Mouse (Mus musculus) kidney, postnatal 0 days (tissue): ENCODE measurements around the gene Lpar2. TPM values are rescaled to one million over a fixed set of nuclear protein-coding genes. Genes with fewer than 3 reads are reported as not detected.

Experiments used
- ATAC-seq: fragments of 200-750 bp; cut with Nextera tagmentation; replicated peaks from 2 replicates; pipeline ENCODE4 v1.8.0; 2017; ENCODE audit warnings: low read depth, moderate number of reproducible peaks, moderate TSS enrichment, moderate library complexity; ENCODE audit not compliant: low FRiP score
- DNase-seq: peaks from one replicate; pipeline ENCODE4 v3.0.0-alpha.2; 2016; ENCODE audit warnings: low spot score
- H3K27ac ChIP-seq: fragments of 300-500 bp; sonication (generic); 2 replicates; pipeline ENCODE4 v1.5.1; 2014; ENCODE audit warnings: mild to moderate bottlenecking
- H3K27me3 ChIP-seq: fragments of 300-500 bp; sonication (generic); 2 replicates; pipeline ENCODE4 v1.6.1; 2014; ENCODE audit warnings: low read length, mixed read lengths; ENCODE audit not compliant: insufficient read depth
- H3K36me3 ChIP-seq: fragments of 300-500 bp; sonication (generic); 2 replicates; pipeline ENCODE4 v1.6.1; 2014; ENCODE audit warnings: low read length, mixed read lengths; ENCODE audit not compliant: insufficient read depth
- H3K4me1 ChIP-seq: fragments of 300-500 bp; sonication (generic); replicated peaks from 2 replicates; pipeline ENCODE4 v1.6.1; 2014; ENCODE audit warnings: antibody characterized with exemption, low read length, mixed read lengths; ENCODE audit not compliant: insufficient read depth
- H3K4me2 ChIP-seq: fragments of 300-500 bp; sonication (generic); 2 replicates; pipeline ENCODE4 v1.6.1; 2014; ENCODE audit warnings: mild to moderate bottlenecking, low read length, moderate library complexity, mixed read lengths
- H3K4me3 ChIP-seq: fragments of 300-500 bp; sonication (generic); replicated peaks from 2 replicates; pipeline ENCODE4 v1.5.1; 2014; ENCODE audit warnings: low read depth, low read length
- H3K9ac ChIP-seq: fragments of 300-500 bp; sonication (generic); 2 replicates; pipeline ENCODE4 v1.6.1; 2014; ENCODE audit warnings: low read depth, low read length
- H3K9me3 ChIP-seq: fragments of 300-500 bp; sonication (generic); replicated peaks from 2 replicates; pipeline ENCODE4 v1.6.1; 2016; ENCODE audit warnings: low read length, inconsistent platforms, mixed read lengths
- CTCF ChIP-seq: IDR thresholded peaks from 2 replicates; pipeline ENCODE4 v1.5.1; 2016; ENCODE audit warnings: antibody characterized with exemption, low read depth, mild to moderate bottlenecking, moderate library complexity
- WGBS: fragments of 180-500 bp; shearing (Covaris S2); extraction: QIAGEN DNeasy Blood & Tissue Kit; methylation state at CpG from one replicate; pipeline ENCODE4 v1.1.7; 2014; 5-methylcytosine and 5-hydroxymethylcytosine counted together
- polyA plus RNA-seq: library from polyadenylated mRNA; unstranded; fragments of >200 nt; fragmentation: Nextera tagmentation; extraction: Ambion mirVana; gene quantifications from 2 replicates; pipeline ENCODE4 v1.2.1, GENCODE M21; 2015

Gene Lpar2
- polyA plus RNA-seq, 1 experiment from 2014 or later: 0.58 TPM

GRCm38 (mm10) chr8:69790364-69790763 lies 31.9 kb upstream of the Lpar2 start:
- H3K4me1 ChIP-seq: peaks cover 9% of the 10 kb centered on the region; the same call in 1 of the 2 replicates
- H3K27ac ChIP-seq: peak overlapping the region; percentile 88
- 0 out of 2 replicates have a peak, but pooled peaks cover 16% of the 10 kb centered on the region for H3K36me3 ChIP-seq
- H3K9ac ChIP-seq: peak overlapping the region; percentile 97
- no peaks in the 10 kb centered on the region for H3K9me3 ChIP-seq
- DNase-seq (no peak), ATAC-seq (no peak)
- peak overlapping the region; percentile 100 for H3K4me3 ChIP-seq
- H3K4me2 ChIP-seq: peak overlapping the region; percentile 70
- 26% methylated on average over 11 of the region's 11 CpGs for WGBS
- no peaks in the 10 kb centered on the region for H3K27me3 ChIP-seq
- no peak for TF ChIP-seq CTCF

GRCm38 (mm10) chr8:69790773-69791367 lies 31.4 kb upstream of the Lpar2 start, which contains the start of the genes Atp13a1 and Zfp866:
Atp13a1 (plus strand) TSS chr8:69791163.
Zfp866 (minus strand) TSS chr8:69791178.
- no peaks in the 10 kb centered on the region for H3K9me3 ChIP-seq
- peaks cover 9% of the 10 kb centered on the region; the same call in 1 of the 2 replicates for H3K4me1 ChIP-seq
- peak; percentile 8; the same call in 1 of the 2 replicates for TF ChIP-seq CTCF
- under 1% methylated on average over 38 of the region's 38 CpGs for WGBS
- peak within 1 kb of the TSS; percentile 100 for H3K4me3 ChIP-seq
- DNase-seq (peak; percentile 95), ATAC-seq (peak; percentile 95)
- H3K27me3 ChIP-seq: no peaks in the 10 kb centered on the region
- H3K36me3 ChIP-seq: 0 out of 2 replicates have a peak, but pooled peaks cover 17% of the 10 kb centered on the region
- H3K9ac ChIP-seq: peak within 1 kb of the TSS; percentile 97
- H3K27ac ChIP-seq: peak within 1 kb of the TSS; percentile 88
- H3K4me2 ChIP-seq: peak within 1 kb of the TSS; percentile 70

- H3K9ac ChIP-seq: peak overlapping the region; percentile 97
- H3K4me1 ChIP-seq: peaks cover 9% of the 10 kb centered on the region; the same call in 1 of the 2 replicates
- ATAC-seq: peak; percentile 68
- peak overlapping the region; percentile 88 for H3K27ac ChIP-seq
- WGBS: under 1% methylated on average over 44 of the region's 48 CpGs
- TF ChIP-seq CTCF: no peak
- peaks cover 22% of the 10 kb centered on the region; the same call in 1 of the 2 replicates for H3K36me3 ChIP-seq
- peak overlapping the region; percentile 100 for H3K4me3 ChIP-seq
- peak overlapping the region; percentile 70 for H3K4me2 ChIP-seq
- H3K27me3 ChIP-seq: no peaks in the 10 kb centered on the region
- H3K9me3 ChIP-seq: no peaks in the 10 kb centered on the region
- peak; percentile 35 for DNase-seq
Measured at GRCm38 (mm10) chr8:69791415-69792068, 30.7 kb upstream of the Lpar2 start.

GRCm38 (mm10) chr8:69793666-69794065 lies 28.6 kb upstream of the Lpar2 start:
- Histone ChIP-seq H3K36me3 (peaks cover 42% of the 10 kb centered on the region), H3K27me3 (no peaks in the 10 kb centered on the region), H3K4me2 (no peak overlapping the region), H3K4me1 (peaks cover 9% of the 10 kb centered on the region; the same call in 1 of the 2 replicates), H3K9me3 (no peaks in the 10 kb centered on the region), H3K9ac (no peak overlapping the region), H3K4me3 (no peak overlapping the region), H3K27ac (no peak overlapping the region)
- DNase-seq: no peak
- no peak for ATAC-seq
- WGBS: 89% methylated on average over 4 of the region's 4 CpGs
- TF ChIP-seq CTCF: no peak

GRCm38 (mm10) chr8:69794096-69794495 lies 28.1 kb upstream of the Lpar2 start:
- H3K4me3 ChIP-seq: no peak overlapping the region
- no peak overlapping the region for H3K9ac ChIP-seq
- H3K4me2 ChIP-seq: no peak overlapping the region
- TF ChIP-seq CTCF: no peak
- no peak for ATAC-seq
- no peak for DNase-seq
- peaks cover 9% of the 10 kb centered on the region; the same call in 1 of the 2 replicates for H3K4me1 ChIP-seq
- WGBS: 88% methylated on average over 3 of the region's 3 CpGs
- no peak overlapping the region for H3K27ac ChIP-seq
- H3K27me3 ChIP-seq: no peaks in the 10 kb centered on the region
- peaks cover 46% of the 10 kb centered on the region for H3K36me3 ChIP-seq
- H3K9me3 ChIP-seq: no peaks in the 10 kb centered on the region

GRCm38 (mm10) chr8:69794901-69795300 lies 27.3 kb upstream of the Lpar2 start:
- Histone ChIP-seq H3K27ac (no peak overlapping the region), H3K4me1 (peaks cover 9% of the 10 kb centered on the region; the same call in 1 of the 2 replicates), H3K36me3 (peaks cover 53% of the 10 kb centered on the region), H3K9me3 (no peaks in the 10 kb centered on the region), H3K27me3 (no peaks in the 10 kb centered on the region), H3K4me3 (no peak overlapping the region), H3K9ac (no peak overlapping the region), H3K4me2 (no peak overlapping the region)
- DNase-seq (no peak), ATAC-seq (no peak)
- no peak for TF ChIP-seq CTCF
- WGBS: 93% methylated on average over 6 of the region's 6 CpGs
